Comparison of ENCODE assay signal across 1 mouse cellular context in the genomic region with DNA sequence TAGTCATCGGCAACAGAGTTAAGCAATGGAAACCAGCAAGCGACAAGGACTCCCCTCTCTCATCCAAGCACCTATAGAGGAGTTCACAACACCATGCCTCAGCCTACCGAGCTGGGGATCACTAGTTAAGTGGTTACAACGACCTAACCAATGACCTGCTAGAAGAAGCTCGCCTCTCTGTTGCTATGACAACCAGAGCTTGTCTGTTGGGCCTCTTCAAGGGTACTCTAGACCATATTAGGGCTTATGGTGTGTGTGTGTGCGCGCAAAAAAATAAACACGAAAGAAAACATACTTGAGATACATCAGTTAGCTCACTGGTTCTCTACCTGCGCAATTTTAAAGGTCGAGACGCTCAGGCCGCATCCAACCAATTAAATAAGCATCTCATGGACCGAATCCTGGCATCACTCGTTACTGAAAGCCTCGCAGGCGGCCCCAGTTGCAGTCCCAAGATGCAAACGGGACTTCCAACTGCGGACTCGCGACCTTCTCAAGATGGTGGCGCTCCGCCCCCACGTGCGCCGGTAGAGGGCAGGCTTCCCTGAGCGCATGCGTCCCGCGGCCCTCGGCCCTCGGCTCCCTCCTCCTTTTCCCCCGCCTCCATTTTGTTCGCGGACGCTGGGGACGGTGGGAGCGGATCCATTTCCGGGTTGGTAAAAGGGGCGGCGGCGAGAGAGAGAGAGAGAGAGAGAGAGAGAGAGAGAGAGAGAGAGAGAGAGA.
A peak's percentile ranks its signal among the peaks of the same experiment; 100 is the strongest.
TF ChIP-seq lines count a peak whose summit lies in the region.

TSS of gene Wipf2 (plus strand) at position 611 of the 723 bp plus-strand sequence.

TF ChIP-seq in MEL, 35 proteins besides CTCF, POLR2A, EP300 and RAD21 (continued from another document):
- peak; percentile 45; the same call in 1 of the 2 replicates for TF ChIP-seq ZNF384 (IDR thresholded peaks at IDR 0.05; ENCODE audit: low read depth, low read length)
- no peak for TF ChIP-seq POLR2AphosphoS5 (IDR thresholded peaks at IDR 0.05; ENCODE audit: borderline replicate concordance, low read depth, low read length)
- peak; percentile 57; the same call in 1 of the 2 replicates for TF ChIP-seq E2F4 (IDR thresholded peaks at IDR 0.05; ENCODE audit: borderline replicate concordance, low read depth, low read length)
- TF ChIP-seq GATA1 (IDR thresholded peaks at IDR 0.05; ENCODE audit: low read depth, low read length) = no peak
- TF ChIP-seq MXI1 (IDR thresholded peaks at IDR 0.05; ENCODE audit: low read depth, low read length) = peak; percentile 96
- TF ChIP-seq BHLHE40 (IDR thresholded peaks at IDR 0.05; ENCODE audit: borderline replicate concordance, low read depth, low read length) = peak; percentile 74
- no peak for TF ChIP-seq JUND (IDR thresholded peaks at IDR 0.05; ENCODE audit: low read depth, low read length)
- TF ChIP-seq MAZ (IDR thresholded peaks at IDR 0.05; ENCODE audit: low read depth, low read length) = peak; percentile 94; the same call in 1 of the 2 replicates
- no peak for TF ChIP-seq TAL1 (IDR thresholded peaks at IDR 0.05; ENCODE audit: low read length)
- TF ChIP-seq ZC3H11A (IDR thresholded peaks at IDR 0.05; ENCODE audit: low read depth, low read length) = peak; percentile 48
- TF ChIP-seq TCF12 (IDR thresholded peaks at IDR 0.05; ENCODE audit: low read depth, low read length) = peak; percentile 77
- TF ChIP-seq ZKSCAN1 (IDR thresholded peaks at IDR 0.05; ENCODE audit: low read depth, low read length) = no peak
- peak; percentile 67; the same call in 1 of the 2 replicates for TF ChIP-seq KAT2A (conservative IDR thresholded peaks at IDR 0.05; ENCODE audit: low read depth, low read length)
